Mouse (Mus musculus) ES-Bruce4 (cell line): ENCODE results near the gene Unc93b1.

ENCODE experiments used
- EP300 ChIP-seq: IDR thresholded peaks from 2 replicates; pipeline ENCODE4 v1.6.1; 2011; ENCODE audit warnings: low read depth, low read length; ENCODE audit not compliant: insufficient read depth
- POLR2A ChIP-seq: IDR thresholded peaks from one replicate; pipeline ENCODE4 v1.8.1; 2011; ENCODE audit warnings: low read length; ENCODE audit not compliant: insufficient read depth

GRCm38 (mm10) chr19:3906326-3906725 is 28.7 kb upstream of the Unc93b1 start:
- TF ChIP-seq POLR2A: no peak
- no peak for TF ChIP-seq EP300
